ENCODE assay signal across 13 mouse cellular contexts in genomic region chr7:96523673-96524072, GRCm38 (mm10).
A peak's percentile ranks its signal among the peaks of the same experiment; 100 is the strongest.
DNase-seq lines count a peak whose midpoint lies in the region; ATAC-seq lines count a peak whose summit lies in the region.
"Had no signal": no experiment of that assay in that cellular context is flagged by ENCODE, and none has a peak within 500 bp of the region (broad histone marks: within the 10 kb centered on the region; RNA-seq: fewer than 3 reads in every experiment).

No protein-coding gene starts in this region.

- no peak overlapping the region for H3K9ac ChIP-seq in forebrain, embryonic 15.5 days (replicated peaks)
- H3K9ac ChIP-seq in forebrain, embryonic 16.5 days (replicated peaks; ENCODE audit: low read depth, low read length): no peak overlapping the region
- H3K9ac ChIP-seq in intestine, embryonic 16.5 days (ENCODE audit: low read depth, low read length): no peak overlapping the region
- H3K9ac ChIP-seq: limb, embryonic 12.5 days had no signal

- DNase-seq in layer of hippocampus, adult 11-12 months (ENCODE audit: low spot score): peak; percentile 37
- DNase-seq in layer of hippocampus, postnatal 36 days: no peak
- peak; percentile 50 for DNase-seq in adipocyte (ENCODE audit: low spot score)
- no peak for DNase-seq in urinary bladder, postnatal 36 days (ENCODE audit: low spot score in 2 of 2)
- DNase-seq in thymus, postnatal 4 days: no peak
- DNase-seq: cerebellum, postnatal 10 days; kidney, postnatal 36 days had no signal

- no peaks in the 10 kb centered on the region for H3K9me3 ChIP-seq in forebrain, embryonic 15.5 days
- no peaks in the 10 kb centered on the region for H3K9me3 ChIP-seq in forebrain, embryonic 16.5 days (ENCODE audit: control insufficient read depth, low read length)
- H3K9me3 ChIP-seq in intestine, embryonic 16.5 days (ENCODE audit: control insufficient read depth, low read length): no peaks in the 10 kb centered on the region
- H3K9me3 ChIP-seq: hindbrain, embryonic 10.5 days; limb, embryonic 12.5 days; megakaryocyte, embryonic 14.5 days had no signal

- no peak for ATAC-seq in forebrain, embryonic 15.5 days (replicated peaks)
- no peak for ATAC-seq in forebrain, embryonic 16.5 days
- peak; percentile 39; the same call in 1 of the 2 replicates for ATAC-seq in intestine, embryonic 16.5 days

- H3K27me3 ChIP-seq in forebrain, embryonic 15.5 days: no peaks in the 10 kb centered on the region
- H3K27me3 ChIP-seq in forebrain, embryonic 16.5 days (replicated peaks; ENCODE audit: control insufficient read depth, insufficient read depth, low read length): no peaks in the 10 kb centered on the region
- no peaks in the 10 kb centered on the region for H3K27me3 ChIP-seq in intestine, embryonic 16.5 days (replicated peaks; ENCODE audit: control insufficient read depth, insufficient read depth, low read length)
- H3K27me3 ChIP-seq: limb, embryonic 12.5 days had no signal

- peaks cover 12% of the 10 kb centered on the region; the same call in 1 of the 2 replicates for H3K4me1 ChIP-seq in forebrain, embryonic 15.5 days
- peaks cover 9% of the 10 kb centered on the region for H3K4me1 ChIP-seq in forebrain, embryonic 16.5 days (replicated peaks; ENCODE audit: control insufficient read depth, insufficient read depth, low read length)
- peaks cover 4% of the 10 kb centered on the region; the same call in 1 of the 2 replicates for H3K4me1 ChIP-seq in intestine, embryonic 16.5 days (ENCODE audit: control insufficient read depth, insufficient read depth, low read length)
- H3K4me1 ChIP-seq: hindbrain, embryonic 10.5 days; megakaryocyte, embryonic 14.5 days had no signal

- no peaks in the 10 kb centered on the region for H3K36me3 ChIP-seq in forebrain, embryonic 15.5 days
- H3K36me3 ChIP-seq in forebrain, embryonic 16.5 days (ENCODE audit: control insufficient read depth, insufficient read depth): no peaks in the 10 kb centered on the region
- H3K36me3 ChIP-seq in intestine, embryonic 16.5 days (ENCODE audit: control insufficient read depth, insufficient read depth, low read length): no peaks in the 10 kb centered on the region
- H3K36me3 ChIP-seq: hindbrain, embryonic 10.5 days; limb, embryonic 12.5 days had no signal

- H3K4me3 ChIP-seq in forebrain, embryonic 15.5 days: no peak overlapping the region
- no peak overlapping the region for H3K4me3 ChIP-seq in forebrain, embryonic 16.5 days (replicated peaks; ENCODE audit: low read length)
- no peak overlapping the region for H3K4me3 ChIP-seq in intestine, embryonic 16.5 days (ENCODE audit: low read length)
- H3K4me3 ChIP-seq: hindbrain, embryonic 10.5 days; limb, embryonic 12.5 days; megakaryocyte, embryonic 14.5 days had no signal

- H3K4me2 ChIP-seq in forebrain, embryonic 15.5 days (replicated peaks): no peak overlapping the region
- H3K4me2 ChIP-seq in forebrain, embryonic 16.5 days (ENCODE audit: low read length): no peak overlapping the region
- H3K4me2 ChIP-seq in intestine, embryonic 16.5 days (ENCODE audit: low read depth, low read length): no peak overlapping the region
- H3K4me2 ChIP-seq: limb, embryonic 12.5 days had no signal

- 72% methylated on average over 2 of the region's 2 CpGs for WGBS in forebrain, embryonic 15.5 days
- 54% methylated on average over 2 of the region's 2 CpGs for WGBS in forebrain, embryonic 16.5 days
- 54% methylated on average over 2 of the region's 2 CpGs for WGBS in intestine, embryonic 16.5 days

- peak overlapping the region; percentile 35; the same call in 1 of the 2 replicates for H3K27ac ChIP-seq in forebrain, embryonic 15.5 days (replicated peaks)
- H3K27ac ChIP-seq in forebrain, embryonic 16.5 days (ENCODE audit: low read length): no peak overlapping the region
- no peak overlapping the region for H3K27ac ChIP-seq in intestine, embryonic 16.5 days (ENCODE audit: low read length)
- H3K27ac ChIP-seq: hindbrain, embryonic 10.5 days; limb, embryonic 12.5 days had no signal

Comparison
In these comparisons a context has a peak if more than half of its experiments do, and no peak if none do; other contexts are left out.
1. DNase-seq: peak in layer of hippocampus, adult 11-12 months (single experiment) and adipocyte (single experiment); none in layer of hippocampus, postnatal 36 days (0 of 2), urinary bladder, postnatal 36 days (0 of 2) and thymus, postnatal 4 days (single experiment).